Mouse (Mus musculus): ENCODE data around the gene Fam160b1.

GRCm38 (mm10) chr19:57366007-57366406, 5.5 kb downstream of the Fam160b1 start:
- TF ChIP-seq CTCF (IDR thresholded peaks at IDR 0.05) (peak; percentile 34; the same call in 1 of the 2 replicates), EP300 (IDR thresholded peaks at IDR 0.05) (no peak)
